Mouse (Mus musculus): ENCODE data around the gene Sarnp.

The Sarnp gene

DNA sequence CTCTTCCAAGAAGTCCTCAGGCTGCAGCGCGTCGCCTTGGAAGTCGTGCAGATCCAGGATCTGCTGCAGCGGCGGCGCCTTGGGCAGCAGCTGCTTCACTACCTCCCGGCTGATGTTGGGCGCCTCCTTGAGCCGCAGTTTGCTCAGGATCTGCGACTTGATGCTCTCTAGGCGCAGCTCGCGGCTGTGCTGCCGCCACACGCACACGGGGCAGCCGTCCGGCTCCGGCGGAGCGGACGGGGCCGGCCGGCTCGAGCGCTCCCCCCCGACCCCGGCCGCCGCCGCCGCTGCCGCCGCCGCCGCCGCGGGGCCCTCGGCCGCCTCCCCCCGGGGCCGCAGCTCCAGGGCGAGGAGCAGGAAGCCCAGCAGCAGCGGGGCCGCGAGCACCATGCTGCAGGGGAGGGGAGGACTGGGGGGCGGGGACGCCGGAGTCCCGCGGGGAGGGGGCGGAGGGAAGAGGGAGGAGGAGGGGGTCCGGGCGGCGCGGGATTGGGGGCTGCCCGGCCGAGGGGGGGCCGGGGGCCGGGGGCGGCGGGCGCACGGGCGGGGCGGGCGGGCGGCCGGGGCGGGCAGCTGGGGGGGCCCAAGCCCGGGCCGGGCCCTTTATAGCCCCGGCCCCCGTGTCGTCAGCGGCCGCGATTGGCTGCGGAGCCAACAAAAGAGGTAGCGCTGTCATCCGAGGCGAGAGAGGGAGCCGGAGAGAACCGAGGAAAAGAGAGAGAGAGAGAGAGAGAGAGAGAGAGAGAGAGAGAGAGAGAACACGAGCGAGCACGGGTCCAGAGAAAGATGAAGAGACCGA, 74.4 kb downstream of the Sarnp start, which contains the start of gene Gdf11:
TSS of gene Gdf11 (minus strand) at position 423 of the 799 bp plus-strand sequence.
- DNase-seq (ENCODE audit: low spot score in 2 of 2): no peak

DNA sequence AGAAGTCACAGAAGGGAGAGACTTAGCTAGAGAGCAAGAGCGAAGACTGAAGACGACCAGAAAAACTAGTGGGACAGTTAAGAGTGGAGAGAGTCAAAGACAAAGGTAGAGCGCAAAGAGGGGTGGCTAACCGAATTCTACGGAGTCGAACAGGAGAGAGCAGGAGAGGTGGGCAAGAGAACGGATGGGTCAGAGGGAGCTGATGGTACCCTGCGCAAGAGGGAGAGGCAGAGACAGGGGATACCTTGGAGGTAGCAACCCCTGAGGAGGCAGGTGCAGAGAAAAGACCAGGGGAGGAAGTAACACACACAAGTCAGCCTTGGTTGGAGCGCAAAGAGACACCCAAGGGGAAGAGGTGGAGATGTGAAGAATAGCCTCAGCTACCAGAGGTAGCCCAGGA, 75.1 kb downstream of the Sarnp start:
- no peak for DNase-seq (ENCODE audit: low spot score in 2 of 2)

DNA sequence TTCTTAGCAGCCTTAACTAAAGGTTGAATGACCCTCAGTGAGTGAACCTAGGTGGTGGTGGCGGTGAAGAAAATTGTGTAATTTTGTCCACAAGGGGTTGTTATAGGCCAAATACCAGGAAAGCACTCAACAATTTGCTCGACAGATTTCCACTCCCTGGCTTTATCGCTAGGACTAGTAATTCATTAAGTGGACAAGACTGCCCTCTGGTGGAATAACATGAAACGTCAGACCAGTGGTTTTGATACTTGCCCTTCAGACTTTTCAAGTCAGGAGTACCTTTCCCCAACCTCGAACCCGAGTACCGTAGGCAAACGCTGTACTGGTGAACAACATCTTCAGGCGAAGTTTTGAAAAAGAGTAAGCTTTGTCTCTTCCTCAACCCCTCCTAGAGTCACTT, 78.3 kb downstream of the Sarnp start:
- peak in 1 of 2 experiments; percentile 66 for DNase-seq (ENCODE audit: low spot score in 2 of 2)

DNA sequence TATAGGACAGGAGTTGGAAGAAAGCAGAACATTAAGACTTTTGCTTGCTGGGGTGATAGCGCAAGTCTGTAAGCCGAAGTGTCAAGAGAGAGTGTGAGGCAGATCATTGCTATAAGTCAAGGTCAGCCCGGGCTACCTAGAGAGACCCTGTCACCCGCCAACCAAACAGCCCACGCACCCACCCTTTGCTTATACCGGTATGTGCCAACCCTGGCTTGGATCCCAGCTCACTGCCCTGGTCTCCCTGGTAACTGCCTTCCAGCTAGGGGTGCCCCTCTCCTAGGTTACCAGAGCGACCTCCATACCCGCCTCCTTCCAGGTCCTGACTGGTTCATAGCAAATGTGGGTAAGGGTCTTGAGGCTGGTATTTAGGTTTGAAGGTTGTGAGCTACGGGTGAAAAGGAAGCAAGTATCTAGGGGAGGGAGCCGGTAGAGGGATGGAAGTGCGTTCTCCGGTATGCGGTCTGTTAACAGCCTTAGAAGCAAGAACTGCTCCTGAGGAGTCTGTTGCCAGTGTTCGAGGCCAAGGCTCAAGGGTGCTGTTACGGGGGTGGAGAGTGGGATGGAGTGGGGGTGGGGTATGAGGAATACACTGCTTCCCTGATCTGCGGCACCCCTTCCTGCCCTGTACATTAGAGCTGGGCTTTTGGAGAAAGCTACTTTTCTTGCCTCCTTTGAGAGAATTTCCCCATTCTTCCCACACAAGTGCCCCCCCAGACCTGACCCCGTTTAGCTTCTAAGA, 79.0 kb downstream of the Sarnp start:
- no peak for DNase-seq (ENCODE audit: low spot score in 2 of 2)

DNA sequence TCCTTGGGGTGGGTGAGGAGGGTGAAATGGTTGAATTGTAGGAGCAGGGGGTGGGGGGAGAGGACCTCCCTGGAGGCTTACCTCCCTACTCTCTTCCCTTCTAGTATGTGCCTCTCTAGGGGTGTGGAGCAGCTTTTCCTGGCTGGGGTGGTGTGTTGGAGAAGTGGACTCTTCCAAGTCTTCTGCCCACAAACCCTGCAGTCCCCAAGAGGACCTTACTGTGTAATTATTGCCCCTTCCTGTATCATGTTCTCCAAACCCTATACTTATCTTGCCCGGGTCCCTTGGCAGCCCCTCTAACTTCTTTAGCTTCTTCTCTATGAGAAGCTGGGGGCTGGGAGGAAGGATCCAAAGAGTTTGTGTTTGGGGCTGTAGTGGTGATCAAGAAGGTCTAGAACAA, 79.7 kb downstream of the Sarnp start:
- no peak for DNase-seq (ENCODE audit: low spot score in 2 of 2)

DNA sequence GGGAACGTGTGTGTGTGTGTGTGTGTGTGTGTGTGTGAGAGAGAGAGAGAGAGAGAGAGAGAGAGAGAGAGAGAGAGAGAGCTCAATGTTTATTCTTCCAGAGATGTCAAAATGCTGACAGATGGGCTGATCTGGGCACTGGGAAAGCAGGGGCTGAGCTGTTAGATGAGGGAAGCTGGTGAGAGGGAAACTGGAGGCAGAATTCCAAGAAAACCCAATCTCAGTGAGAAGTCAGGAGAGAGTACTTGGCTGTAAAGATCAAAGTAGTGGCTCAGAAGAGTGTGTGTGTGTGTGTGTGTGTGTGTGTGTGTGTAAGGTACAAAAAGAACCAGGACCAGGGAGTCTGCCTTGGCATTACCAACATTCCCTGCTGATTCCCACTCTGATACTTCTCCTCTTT, 80.4 kb downstream of the Sarnp start:
- DNase-seq (ENCODE audit: low spot score in 2 of 2): no peak

DNA sequence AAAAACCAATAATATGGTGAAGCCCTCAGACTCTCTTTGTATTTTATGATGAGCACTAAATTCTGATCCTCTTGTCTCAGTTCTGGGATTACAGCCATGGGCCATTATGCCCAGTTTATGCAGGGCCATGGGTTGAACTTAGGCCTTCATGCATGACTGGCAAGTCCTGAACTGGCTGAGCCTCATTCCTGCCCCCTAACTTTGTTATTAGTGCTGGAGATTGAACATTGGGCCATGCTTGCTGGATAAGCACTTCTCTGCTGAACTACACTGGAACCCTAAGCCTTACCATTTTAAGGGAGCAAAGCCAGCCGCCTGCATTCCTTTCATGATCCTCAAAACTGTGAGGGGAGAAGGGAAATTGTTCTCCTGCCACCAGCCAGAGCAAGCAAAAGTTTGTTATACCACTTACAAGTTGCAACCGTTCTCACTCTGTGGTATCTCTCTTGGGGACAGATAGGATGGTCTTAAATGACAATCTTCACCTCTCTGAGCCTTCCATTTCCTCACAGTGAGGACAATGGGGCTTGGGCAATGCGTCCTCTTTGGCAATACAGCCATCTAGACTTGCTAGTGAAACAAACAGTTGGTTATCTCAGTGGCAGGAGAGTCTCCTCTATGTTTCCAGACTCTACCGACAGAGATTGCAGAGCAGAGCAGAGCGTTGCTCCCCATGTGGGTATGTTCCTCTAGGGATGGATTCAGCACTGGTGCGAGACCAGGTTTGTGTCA, 82.8 kb downstream of the Sarnp start:
- DNase-seq (ENCODE audit: low spot score in 2 of 2): no peak

DNA sequence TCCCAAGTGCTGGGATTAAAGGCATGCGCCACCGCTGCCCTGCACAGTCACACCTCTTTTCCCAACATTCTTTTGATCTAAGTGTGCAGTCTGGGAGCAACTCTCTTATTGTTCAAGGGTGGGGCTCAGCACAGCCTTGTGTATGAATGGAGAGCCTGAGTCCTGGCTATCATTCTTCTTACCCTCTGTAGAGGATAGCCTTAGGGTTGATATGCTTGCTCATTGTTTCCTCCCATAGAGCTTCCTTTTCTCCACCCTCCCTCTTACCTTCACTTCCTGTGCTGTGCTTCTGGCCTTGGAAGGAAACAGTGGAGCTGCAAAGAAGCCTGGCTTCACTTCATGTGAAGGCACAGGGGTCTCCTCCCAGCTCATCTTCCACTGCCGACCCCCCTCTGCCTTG, 83.6 kb downstream of the Sarnp start, which contains the start of gene Cd63:
TSS of gene Cd63 (plus strand) at position 292 of the 400 bp plus-strand sequence.
- no peak for DNase-seq (ENCODE audit: low spot score in 2 of 2)

DNA sequence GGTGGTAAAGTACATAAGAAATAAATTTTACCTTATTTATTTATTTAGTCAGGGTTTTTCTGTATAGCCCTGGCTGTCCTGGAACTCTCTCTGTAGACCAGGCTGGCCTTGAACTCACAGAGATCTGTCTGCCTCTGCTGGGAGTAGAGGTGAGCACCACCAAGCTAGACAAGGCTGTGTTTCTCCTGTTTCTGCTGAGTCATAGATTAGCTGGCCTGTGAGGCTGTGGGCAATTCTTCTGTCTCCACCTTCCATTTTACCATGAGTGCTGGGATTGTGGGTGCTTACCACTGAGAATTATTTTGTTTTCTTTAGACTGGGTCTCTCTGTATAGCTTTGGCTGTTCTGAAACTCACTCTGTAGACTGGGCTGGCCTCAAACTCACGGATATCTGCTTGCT, 84.3 kb downstream of the Sarnp start:
- DNase-seq (ENCODE audit: low spot score in 2 of 2): no peak

DNA sequence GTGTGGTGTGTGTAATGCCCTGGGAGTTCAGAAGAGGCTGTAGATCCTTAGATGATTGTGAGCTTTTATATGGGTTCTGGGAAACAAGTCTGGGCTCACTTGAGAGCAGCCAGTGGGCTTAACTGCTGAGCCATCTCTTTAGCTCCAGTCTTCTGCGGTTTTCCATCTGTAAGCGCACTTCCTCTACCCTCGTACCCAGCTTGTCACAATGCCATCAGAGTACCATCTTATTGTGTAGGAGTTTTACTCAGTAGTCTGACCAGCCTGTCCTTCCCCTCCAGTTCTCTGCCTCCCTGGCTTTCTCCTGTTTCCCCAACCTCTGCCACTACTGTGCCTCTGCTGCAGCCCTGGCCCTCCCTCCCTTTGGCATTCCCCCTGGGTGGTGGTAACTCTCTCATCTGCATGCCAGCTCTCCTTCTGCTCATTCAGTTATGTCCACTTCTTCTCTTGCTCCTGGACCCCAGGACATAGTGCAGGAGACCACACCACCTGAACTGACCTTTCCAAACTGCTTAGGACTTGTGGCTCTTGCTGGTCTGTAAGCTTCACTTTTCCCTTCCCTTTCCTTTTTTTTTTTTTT, 85.4 kb downstream of the Sarnp start:
- DNase-seq (ENCODE audit: low spot score in 2 of 2): no peak

DNA sequence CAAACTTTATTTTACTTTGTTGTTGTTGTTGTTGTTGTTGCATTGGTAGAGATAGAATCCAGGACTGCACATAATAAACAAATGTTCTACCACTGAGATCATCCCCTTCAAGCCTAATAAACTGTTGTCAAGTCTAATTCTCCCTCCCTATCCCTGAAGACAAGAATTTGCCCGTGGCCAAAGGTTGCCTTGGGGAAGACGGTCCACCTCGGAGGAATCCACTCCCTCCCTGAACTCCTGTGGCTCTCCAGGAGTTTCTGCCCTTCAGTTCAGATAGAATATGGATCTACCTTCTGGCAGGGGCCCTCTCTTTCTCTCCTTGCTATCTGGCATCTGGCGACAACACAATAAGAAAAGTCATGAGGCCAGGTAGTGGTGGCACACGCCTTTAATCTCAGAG, 87.7 kb downstream of the Sarnp start:
- no peak for DNase-seq (ENCODE audit: low spot score in 2 of 2)

DNA sequence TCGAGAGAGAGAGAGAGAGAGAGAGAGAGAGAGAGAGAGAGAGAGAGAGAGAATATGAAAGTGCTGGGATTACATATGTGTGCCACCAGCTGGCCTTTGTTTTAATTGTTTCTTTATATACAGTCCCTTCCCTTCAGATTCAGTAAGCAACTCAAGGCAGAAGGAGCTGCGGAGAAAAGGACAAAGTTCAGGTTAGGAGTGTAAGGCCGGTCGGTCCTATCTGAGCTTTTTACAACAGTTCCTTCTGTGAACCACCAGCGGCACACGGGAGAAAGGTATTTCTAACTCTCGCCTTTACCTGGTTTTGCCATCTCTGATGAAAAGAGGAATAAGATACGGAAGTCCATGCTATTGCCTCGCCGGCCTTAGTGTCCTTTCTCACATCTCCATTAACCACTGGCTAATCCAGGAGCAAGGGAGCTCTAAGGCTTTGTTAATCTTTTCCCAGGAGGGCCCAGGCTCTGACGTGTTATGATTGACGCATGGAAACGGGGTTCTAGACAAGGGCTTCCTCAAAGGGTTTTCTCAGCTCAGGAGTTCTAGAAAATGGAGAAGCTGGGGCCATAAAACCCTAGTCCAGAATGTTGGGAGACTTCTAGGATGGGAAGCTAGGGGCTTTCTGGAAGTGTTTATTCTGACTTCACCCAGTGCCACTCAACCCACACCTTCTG, 91.8 kb downstream of the Sarnp start:
- no peak for DNase-seq (ENCODE audit: low spot score in 2 of 2)

DNA sequence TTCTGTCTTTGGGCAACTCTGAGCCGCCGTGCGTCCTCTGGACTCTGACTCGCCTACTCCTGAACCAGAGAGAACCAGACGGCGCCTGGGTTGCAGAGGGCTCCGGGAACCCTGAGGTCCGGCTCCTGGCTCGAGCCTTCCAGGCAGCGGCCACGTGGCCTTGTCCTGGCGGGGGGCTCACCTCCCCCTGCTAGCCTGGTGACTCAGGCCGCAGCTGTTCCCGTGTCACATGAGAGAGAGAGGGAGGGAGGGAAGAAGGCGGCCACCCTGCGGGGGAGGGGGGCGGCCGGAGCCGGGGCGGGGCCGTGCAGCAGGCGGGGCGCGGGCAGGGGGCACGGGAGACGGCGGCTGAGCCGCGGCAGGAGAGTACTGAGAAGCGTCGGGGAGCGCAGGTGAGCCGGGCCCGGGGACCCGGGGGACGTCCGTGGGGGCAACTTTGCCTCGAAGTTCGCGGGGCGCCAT, 92.5 kb downstream of the Sarnp start:
- no peak for DNase-seq (ENCODE audit: low spot score in 2 of 2)

DNA sequence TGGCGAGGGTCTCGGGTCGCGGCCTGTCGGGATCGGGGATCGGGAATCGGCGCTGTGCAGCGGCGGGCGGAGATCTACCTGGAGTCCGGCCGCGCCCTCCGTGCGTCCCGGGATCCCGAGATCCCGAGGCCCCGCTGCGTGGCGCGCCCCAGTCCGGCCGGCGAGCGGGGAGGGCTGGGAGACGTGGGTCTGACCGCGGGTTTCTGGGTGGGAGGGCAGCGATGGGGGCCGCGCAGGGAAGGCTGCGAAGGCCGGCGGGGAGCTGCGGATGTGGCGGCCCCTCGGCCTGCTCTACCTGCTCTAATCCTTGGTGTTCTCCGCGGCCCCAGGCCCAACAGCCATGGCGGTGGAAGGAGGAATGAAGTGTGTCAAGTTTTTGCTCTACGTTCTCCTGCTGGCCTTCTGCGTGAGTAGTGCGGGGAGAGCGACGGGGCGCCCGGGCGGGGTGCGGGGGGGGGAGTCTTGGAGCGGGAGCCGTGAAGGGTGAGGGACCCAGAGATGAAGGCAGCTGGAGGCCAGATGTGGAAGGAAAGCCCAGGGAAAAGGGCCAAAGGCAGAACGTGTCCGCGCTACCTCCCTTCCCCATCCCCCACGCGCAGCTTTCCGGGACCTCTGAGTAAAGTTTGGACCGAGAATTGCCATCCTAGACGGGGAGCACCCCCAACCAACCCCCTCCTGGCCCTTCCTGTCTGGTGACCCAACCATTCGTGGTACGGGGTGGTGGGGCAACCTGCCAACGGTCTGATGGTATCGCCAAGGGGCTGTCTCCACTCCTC, 93.1 kb downstream of the Sarnp start:
- no peak for DNase-seq (ENCODE audit: low spot score in 2 of 2)

DNA sequence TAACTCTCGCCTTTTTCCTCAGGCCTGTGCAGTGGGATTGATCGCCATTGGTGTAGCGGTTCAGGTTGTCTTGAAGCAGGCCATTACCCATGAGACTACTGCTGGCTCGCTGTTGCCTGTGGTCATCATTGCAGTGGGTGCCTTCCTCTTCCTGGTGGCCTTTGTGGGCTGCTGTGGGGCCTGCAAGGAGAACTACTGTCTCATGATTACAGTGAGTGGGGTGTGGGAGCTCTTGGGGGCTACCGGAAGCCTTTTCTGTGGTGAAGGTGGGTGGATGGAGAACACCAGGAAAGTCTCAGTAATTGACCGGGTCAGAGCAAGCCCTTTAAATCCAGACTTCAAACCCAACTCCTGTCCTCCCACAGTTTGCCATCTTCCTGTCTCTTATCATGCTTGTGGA, 94.3 kb downstream of the Sarnp start:
- DNase-seq (ENCODE audit: low spot score in 2 of 2): no peak

DNA sequence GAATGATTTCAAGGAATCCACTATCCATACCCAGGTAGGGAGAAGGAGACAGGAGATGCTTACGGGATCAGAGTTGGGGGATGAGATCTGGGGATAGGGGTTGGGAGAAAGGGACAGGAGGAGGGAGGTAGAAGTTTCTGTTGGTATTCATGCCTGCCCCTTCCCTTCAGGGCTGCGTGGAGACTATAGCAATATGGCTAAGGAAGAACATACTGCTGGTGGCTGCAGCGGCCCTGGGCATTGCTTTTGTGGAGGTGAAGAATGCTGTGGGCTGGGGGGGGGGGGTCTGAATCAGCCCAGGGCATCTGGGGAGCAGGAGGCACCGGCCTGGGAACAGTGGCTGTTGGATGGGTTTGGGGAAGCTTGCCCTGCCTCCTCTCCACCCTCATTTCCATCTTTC, 95.1 kb downstream of the Sarnp start:
- DNase-seq (ENCODE audit: low spot score in 2 of 2): no peak

DNA sequence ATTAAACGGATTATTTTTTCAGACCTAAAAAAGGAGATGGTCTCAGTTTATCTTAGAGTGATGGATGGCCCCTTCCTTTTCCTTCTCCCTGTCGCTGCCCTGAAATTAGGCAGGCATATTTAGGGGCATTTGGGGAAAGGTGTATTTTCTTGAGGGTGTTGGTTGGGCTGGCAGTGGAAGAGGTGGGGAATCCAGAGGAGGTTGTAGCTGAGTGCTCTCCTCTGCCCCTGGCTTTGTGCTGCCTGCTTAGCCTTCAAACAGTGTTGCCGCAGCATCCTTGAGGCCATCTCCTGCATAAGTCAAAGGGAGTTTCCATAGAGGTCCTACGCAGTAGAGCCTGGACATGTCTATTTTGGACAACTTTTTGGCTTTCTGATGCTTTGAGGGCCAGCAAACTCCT, 95.7 kb downstream of the Sarnp start:
- DNase-seq (ENCODE audit: low spot score in 2 of 2): no peak

DNA sequence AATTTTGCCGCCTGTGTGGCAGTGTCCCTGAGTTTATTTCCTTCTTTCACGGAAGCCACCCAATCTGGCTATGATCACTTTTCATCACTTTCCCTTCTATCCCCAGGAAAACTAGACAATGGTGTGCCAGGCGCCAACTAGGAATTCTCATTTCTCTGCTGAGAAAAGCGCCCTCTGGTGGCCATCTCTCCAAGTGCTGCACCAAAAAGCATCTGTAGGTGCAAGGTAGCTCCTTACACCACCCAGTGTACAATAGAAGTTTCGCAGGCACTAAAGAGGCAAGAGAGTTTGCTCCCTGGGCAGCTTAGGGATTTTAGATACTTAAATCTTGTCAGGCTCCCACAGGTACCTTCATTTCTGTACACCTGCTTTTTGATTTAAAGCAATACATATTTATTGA, 96.1 kb downstream of the Sarnp start:
- peak; percentile 89 to 91 for DNase-seq (ENCODE audit: low spot score in 2 of 2)

DNA sequence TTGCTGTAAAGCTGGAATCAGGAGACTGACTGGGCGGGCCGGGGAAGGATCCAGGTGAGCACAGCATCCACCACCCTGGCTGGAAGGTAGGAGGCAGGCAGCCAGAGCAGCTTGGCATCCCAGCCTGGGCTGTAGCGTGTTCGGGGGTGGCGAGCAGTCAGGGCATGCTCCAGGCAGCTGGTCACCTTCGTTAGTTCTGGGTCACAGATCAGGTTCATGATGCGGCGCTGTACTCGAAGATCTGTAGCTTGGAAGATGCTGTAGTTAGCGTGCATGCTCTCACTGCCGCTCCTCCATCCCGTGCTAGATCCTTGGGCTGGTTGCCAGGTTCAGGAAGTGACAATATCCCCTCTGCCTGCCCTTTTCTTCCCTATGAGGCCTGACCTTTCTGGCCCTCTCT, 96.6 kb downstream of the Sarnp start:
- DNase-seq (ENCODE audit: low spot score in 2 of 2): no peak

DNA sequence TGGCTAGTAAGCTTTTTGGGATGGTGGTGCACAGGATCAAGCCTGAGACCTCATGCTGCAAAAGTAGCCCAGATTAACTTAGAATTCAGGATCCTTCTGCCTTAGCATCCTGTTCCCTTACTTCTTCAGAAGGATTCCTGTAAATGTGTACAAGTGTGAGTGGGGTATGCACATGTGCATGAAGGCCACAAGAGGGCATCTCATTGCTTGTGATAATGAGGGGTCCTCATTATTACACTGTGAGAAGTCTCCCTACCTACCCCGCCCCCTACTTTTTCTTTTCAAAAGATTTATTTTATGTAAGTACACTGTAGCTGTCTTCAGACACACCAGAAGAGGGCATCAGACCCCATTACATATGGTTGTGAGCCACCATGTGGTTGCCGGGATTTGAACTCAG, 98.4 kb downstream of the Sarnp start:
- DNase-seq (ENCODE audit: low spot score in 2 of 2): no peak

DNA sequence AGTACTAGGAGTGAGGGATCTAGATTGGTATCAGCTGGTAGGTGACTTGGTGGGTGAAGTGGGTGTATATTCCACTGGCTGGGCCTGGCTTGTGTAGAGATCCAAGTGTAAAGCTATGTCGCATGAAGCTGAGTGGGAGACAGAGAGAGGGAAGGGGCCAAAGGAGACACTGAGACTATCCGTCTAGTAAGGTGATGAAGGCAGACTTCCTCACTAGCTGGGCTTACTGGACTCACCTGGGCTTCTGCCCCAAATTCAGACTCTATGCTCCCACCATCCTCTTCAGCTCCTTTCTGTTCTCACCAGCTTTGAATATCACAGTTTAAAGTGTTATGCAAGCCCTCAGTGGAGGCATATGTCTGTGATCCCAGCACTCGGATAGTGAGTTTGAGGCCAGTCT, 99.5 kb downstream of the Sarnp start:
- no peak for DNase-seq (ENCODE audit: low spot score in 2 of 2)

All from frontal cortex, postnatal 25 days (tissue).